Mouse (Mus musculus) erythroblast, adult 5-6 weeks (primary cell): ENCODE results near the gene Olfr984. TPM values are rescaled to one million over a fixed set of nuclear protein-coding genes. Genes with fewer than 3 reads are reported as not detected.

Source experiments
- ATAC-seq: replicated peaks from 2 replicates; pipeline ENCODE4 v1.8.0; 2016; ENCODE audit warnings: moderate number of reproducible peaks, mild to moderate bottlenecking, moderate TSS enrichment, inconsistent platforms; ENCODE audit not compliant: poor library complexity, low FRiP score, severe bottlenecking
- total RNA-seq, 2 experiments: library from RNA; stranded (forward) in 1 of 2; stranded (reverse) in 1 of 2; fragments of 150-400 nt in 1 of 2; fragments of 200-764, 138-1000 nt in 1 of 2; gene quantifications; 2 replicates each; pipeline versions ENCODE4 v1.2.3 to v1.2.4; 2015 to 2017; ENCODE audit warnings: low replicate concordance in 2 of 2

Gene Olfr984
- total RNA-seq (2015; ENCODE audit: low replicate concordance) (not detected in 2 replicates), total RNA-seq (2017; ENCODE audit: low replicate concordance) (not detected in 2 replicates)

- ATAC-seq: no peak
These were observed at the start of gene Olfr984 for GRCm38 (mm10) chr9:40114106-40114505. Gene Olfr984, minus strand, starts transcription at chr9:40114206.

- no peak for ATAC-seq
These were observed 41.2 kb upstream of the Olfr984 start for GRCm38 (mm10) chr9:40155118-40155644.

GRCm38 (mm10) chr9:40141544-40141943 is 27.5 kb upstream of the Olfr984 start:
- no peak for ATAC-seq

- no peak for ATAC-seq
These were observed 25.5 kb upstream of the Olfr984 start for GRCm38 (mm10) chr9:40139484-40139883.

GRCm38 (mm10) chr9:40136987-40137688 is 23.1 kb upstream of the Olfr984 start:
- ATAC-seq: no peak

- ATAC-seq: no peak
These were observed 16.6 kb upstream of the Olfr984 start for GRCm38 (mm10) chr9:40130556-40130955.

GRCm38 (mm10) chr9:40130084-40130483 is 16.1 kb upstream of the Olfr984 start, which contains the start of gene Olfr985:
Gene Olfr985, minus strand, starts transcription at chr9:40130184.
- no peak for ATAC-seq

GRCm38 (mm10) chr9:40117287-40117659 is 3.3 kb upstream of the Olfr984 start:
- no peak for ATAC-seq

GRCm38 (mm10) chr9:40116645-40117286 is 2.8 kb upstream of the Olfr984 start:
- no peak for ATAC-seq

- ATAC-seq: no peak
These were observed 19.2 kb downstream of the Olfr984 start for GRCm38 (mm10) chr9:40094769-40095168.

GRCm38 (mm10) chr9:40093495-40093894 is 20.5 kb downstream of the Olfr984 start, which contains the start of gene Olfr983:
Gene Olfr983, minus strand, starts transcription at chr9:40093595.
- ATAC-seq: no peak

GRCm38 (mm10) chr9:40073529-40073928 is 40.5 kb downstream of the Olfr984 start, which contains the start of gene Olfr982:
Gene Olfr982, plus strand, starts transcription at chr9:40073829.
- ATAC-seq: no peak

- no peak for ATAC-seq
These were observed 63.9 kb downstream of the Olfr984 start for GRCm38 (mm10) chr9:40050138-40050537.

Other genes with a start within 250 kb of the Olfr984 start
- not detected in 2 replicates for gene Olfr972, start 247.8 kb downstream of the Olfr984 start, total RNA-seq (2015; ENCODE audit: low replicate concordance)
- not detected in 2 replicates for gene Olfr972, start 247.8 kb downstream of the Olfr984 start, total RNA-seq (2017; ENCODE audit: low replicate concordance)
- gene Olfr229, start 206.9 kb downstream of the Olfr984 start, total RNA-seq (2015; ENCODE audit: low replicate concordance): not detected in 2 replicates
- gene Olfr229, start 206.9 kb downstream of the Olfr984 start, total RNA-seq (2017; ENCODE audit: low replicate concordance): not detected in 2 replicates
- not detected in 2 replicates for gene Olfr974, start 176.7 kb downstream of the Olfr984 start, total RNA-seq (2015; ENCODE audit: low replicate concordance)
- not detected in 2 replicates for gene Olfr974, start 176.7 kb downstream of the Olfr984 start, total RNA-seq (2017; ENCODE audit: low replicate concordance)
- not detected in 2 replicates for gene Olfr975, start 162.2 kb downstream of the Olfr984 start, total RNA-seq (2015; ENCODE audit: low replicate concordance)
- 0.09 TPM in 1 of 2 replicates, not detected in the other for gene Olfr975, start 162.2 kb downstream of the Olfr984 start, total RNA-seq (2017; ENCODE audit: low replicate concordance)
- gene Olfr976, start 153.1 kb downstream of the Olfr984 start, total RNA-seq (2015; ENCODE audit: low replicate concordance): not detected in 2 replicates
- gene Olfr976, start 153.1 kb downstream of the Olfr984 start, total RNA-seq (2017; ENCODE audit: low replicate concordance): not detected in 2 replicates
- not detected in 2 replicates for gene Olfr978, start 122.1 kb downstream of the Olfr984 start, total RNA-seq (2015; ENCODE audit: low replicate concordance)
- not detected in 2 replicates for gene Olfr978, start 122.1 kb downstream of the Olfr984 start, total RNA-seq (2017; ENCODE audit: low replicate concordance)
- not detected in 2 replicates for gene Olfr979, start 110.7 kb downstream of the Olfr984 start, total RNA-seq (2015; ENCODE audit: low replicate concordance)
- gene Olfr979, start 110.7 kb downstream of the Olfr984 start, total RNA-seq (2017; ENCODE audit: low replicate concordance): 0.17 TPM in 1 of 2 replicates, not detected in the other
- gene Olfr980, start 104.6 kb downstream of the Olfr984 start, total RNA-seq (2015; ENCODE audit: low replicate concordance): not detected in 2 replicates
- not detected in 2 replicates for gene Olfr980, start 104.6 kb downstream of the Olfr984 start, total RNA-seq (2017; ENCODE audit: low replicate concordance)
- not detected in 2 replicates for gene Olfr981, start 92.7 kb downstream of the Olfr984 start, total RNA-seq (2015; ENCODE audit: low replicate concordance)
- 0.26 TPM in 1 of 2 replicates, not detected in the other for gene Olfr981, start 92.7 kb downstream of the Olfr984 start, total RNA-seq (2017; ENCODE audit: low replicate concordance)
- gene Olfr982, start 40.4 kb downstream of the Olfr984 start, total RNA-seq (2015; ENCODE audit: low replicate concordance): not detected in 2 replicates
- gene Olfr982, start 40.4 kb downstream of the Olfr984 start, total RNA-seq (2017; ENCODE audit: low replicate concordance): not detected in 2 replicates
- not detected in 2 replicates for gene Olfr983, start 20.6 kb downstream of the Olfr984 start, total RNA-seq (2015; ENCODE audit: low replicate concordance)
- gene Olfr983, start 20.6 kb downstream of the Olfr984 start, total RNA-seq (2017; ENCODE audit: low replicate concordance): not detected in 2 replicates
- gene Olfr985, start 16.0 kb upstream of the Olfr984 start, total RNA-seq (2015; ENCODE audit: low replicate concordance): not detected in 2 replicates
- gene Olfr985, start 16.0 kb upstream of the Olfr984 start, total RNA-seq (2017; ENCODE audit: low replicate concordance): not detected in 2 replicates
- 0.58 TPM in 1 of 2 replicates, not detected in the other for gene Tmem225, start 33.9 kb upstream of the Olfr984 start, total RNA-seq (2015; ENCODE audit: low replicate concordance)
- gene Tmem225, start 33.9 kb upstream of the Olfr984 start, total RNA-seq (2017; ENCODE audit: low replicate concordance): not detected in 2 replicates
- 0.19 TPM in 1 of 2 replicates, not detected in the other for gene Olfr986, start 66.7 kb upstream of the Olfr984 start, total RNA-seq (2015; ENCODE audit: low replicate concordance)
- not detected in 2 replicates for gene Olfr986, start 66.7 kb upstream of the Olfr984 start, total RNA-seq (2017; ENCODE audit: low replicate concordance)
- gene Zfp202, start 78.1 kb upstream of the Olfr984 start, total RNA-seq (2015; ENCODE audit: low replicate concordance): not detected in 2 replicates
- 0.42 TPM in 1 of 2 replicates, not detected in the other for gene Zfp202, start 78.1 kb upstream of the Olfr984 start, total RNA-seq (2017; ENCODE audit: low replicate concordance)
- not detected in 2 replicates for gene Scn3b, start 155.0 kb upstream of the Olfr984 start, total RNA-seq (2015; ENCODE audit: low replicate concordance)
- gene Scn3b, start 155.0 kb upstream of the Olfr984 start, total RNA-seq (2017; ENCODE audit: low replicate concordance): not detected in 2 replicates